Mouse (Mus musculus) forebrain, embryonic 11.5 days (tissue): ENCODE measurements around the gene Ldb1. TPM values are rescaled to one million over a fixed set of nuclear protein-coding genes. Genes with fewer than 3 reads are reported as not detected.

Experiments
- ATAC-seq: fragments of 200-750 bp; cut with Nextera tagmentation; replicated peaks from 2 replicates; pipeline ENCODE4 v1.8.0; 2017; ENCODE audit warnings: moderate TSS enrichment; ENCODE audit not compliant: low FRiP score
- DNase-seq: peaks from one replicate; pipeline ENCODE4 v3.0.0-alpha.2; 2017; ENCODE audit warnings: low spot score
- H3K27ac ChIP-seq: fragments of 300-500 bp; sonication (generic); 2 replicates; pipeline ENCODE4 v1.5.1; 2014; ENCODE audit warnings: low read depth, low read length
- H3K27me3 ChIP-seq: fragments of 300-500 bp; sonication (generic); 2 replicates; pipeline ENCODE4 v1.6.1; 2014; ENCODE audit warnings: mild to moderate bottlenecking, low read length, mixed read lengths; ENCODE audit not compliant: control insufficient read depth, insufficient read depth
- H3K36me3 ChIP-seq: fragments of 300-500 bp; sonication (generic); 2 replicates; pipeline ENCODE4 v1.6.1; 2014; ENCODE audit warnings: mild to moderate bottlenecking, low read length, moderate library complexity, mixed read lengths; ENCODE audit not compliant: control insufficient read depth, insufficient read depth
- H3K4me1 ChIP-seq: fragments of 300-500 bp; sonication (generic); replicated peaks from 2 replicates; pipeline ENCODE4 v1.6.1; 2014; ENCODE audit warnings: low read length, mixed read lengths; ENCODE audit not compliant: control insufficient read depth, insufficient read depth
- H3K4me2 ChIP-seq: fragments of 300-500 bp; sonication (generic); 2 replicates; pipeline ENCODE4 v1.6.1; 2014; ENCODE audit warnings: low read depth, mild to moderate bottlenecking, low read length, moderate library complexity, mixed read lengths; ENCODE audit not compliant: severe bottlenecking
- H3K4me3 ChIP-seq: fragments of 300-500 bp; sonication (generic); 2 replicates; pipeline ENCODE4 v1.5.1; 2014; ENCODE audit warnings: low read depth, low read length
- H3K9ac ChIP-seq: fragments of 300-500 bp; sonication (generic); 2 replicates; pipeline ENCODE4 v1.6.1; 2014; ENCODE audit warnings: low read length
- H3K9me3 ChIP-seq: fragments of 300-500 bp; sonication (generic); 2 replicates; pipeline ENCODE4 v1.6.1; 2016; ENCODE audit warnings: low read length, mixed read lengths; ENCODE audit not compliant: control insufficient read depth
- WGBS: fragments of 180-500 bp; shearing (Covaris S2); extraction: QIAGEN DNeasy Blood & Tissue Kit; methylation state at CpG from one replicate; pipeline ENCODE4 v1.1.7; 2014; 5-methylcytosine and 5-hydroxymethylcytosine counted together
- polyA plus RNA-seq: library from polyadenylated mRNA; unstranded; fragments of >200 nt; fragmentation: Nextera tagmentation; extraction: Ambion mirVana; gene quantifications from 2 replicates; pipeline ENCODE4 v1.2.1, GENCODE M21; 2014

Gene Ldb1
- polyA plus RNA-seq, 1 experiment from 2014 or later, result 104 TPM

- H3K9ac ChIP-seq, result peak overlapping the region; percentile 98
- no peaks in the 10 kb centered on the region for H3K9me3 ChIP-seq
- H3K4me1 ChIP-seq, result peaks cover 30% of the 10 kb centered on the region
- peak overlapping the region; percentile 95 for H3K4me2 ChIP-seq
- H3K4me3 ChIP-seq, result peak overlapping the region; percentile 94
- DNase-seq (no peak), ATAC-seq (no peak)
- peak overlapping the region; percentile 21; the same call in 1 of the 2 replicates for H3K27ac ChIP-seq
- WGBS, result 67% methylated on average over 13 of the region's 13 CpGs
- H3K27me3 ChIP-seq, result no peaks in the 10 kb centered on the region
- peaks cover 39% of the 10 kb centered on the region for H3K36me3 ChIP-seq
Observed at GRCm38 (mm10) chr19:46036477-46037242, 8.4 kb downstream of the Ldb1 start.

- 92% methylated on average over 13 of the region's 13 CpGs for WGBS
- Histone ChIP-seq H3K27ac (no peak overlapping the region), H3K4me3 (no peak overlapping the region), H3K4me1 (peaks cover 24% of the 10 kb centered on the region), H3K9ac (no peak overlapping the region), H3K9me3 (no peaks in the 10 kb centered on the region), H3K36me3 (peaks cover 39% of the 10 kb centered on the region), H3K4me2 (peak overlapping the region; percentile 95; the same call in 1 of the 2 replicates), H3K27me3 (no peaks in the 10 kb centered on the region)
- DNase-seq, result no peak
- ATAC-seq, result no peak
Observed at GRCm38 (mm10) chr19:46035971-46036370, 9.0 kb downstream of the Ldb1 start.

GRCm38 (mm10) chr19:46033911-46034310, 11.1 kb downstream of the Ldb1 start:
- WGBS, result 97% methylated on average over 11 of the region's 11 CpGs
- peaks cover 39% of the 10 kb centered on the region for H3K36me3 ChIP-seq

GRCm38 (mm10) chr19:46032731-46033510, 12.1 kb downstream of the Ldb1 start:
- Histone ChIP-seq H3K9ac (no peak overlapping the region), H3K36me3 (peaks cover 39% of the 10 kb centered on the region)
- WGBS, result 91% methylated on average over 26 of the region's 26 CpGs

More at GRCm38 (mm10) chr19:46033911-46034310, 11.1 kb downstream of the Ldb1 start:
- Histone ChIP-seq H3K9me3 (peaks cover 2% of the 10 kb centered on the region; the same call in 1 of the 2 replicates), H3K4me1 (peaks cover 14% of the 10 kb centered on the region; the same call in 1 of the 2 replicates), H3K27me3 (no peaks in the 10 kb centered on the region), H3K4me2 (no peak overlapping the region), H3K27ac (no peak overlapping the region), H3K9ac (no peak overlapping the region), H3K4me3 (no peak overlapping the region)
- ATAC-seq (no peak), DNase-seq (no peak)

GRCm38 (mm10) chr19:46031689-46032432, 13.2 kb downstream of the Ldb1 start:
- no peak overlapping the region for H3K4me3 ChIP-seq
- peaks cover 6% of the 10 kb centered on the region; the same call in 1 of the 2 replicates for H3K4me1 ChIP-seq
- 75% methylated on average over 9 of the region's 9 CpGs for WGBS
- H3K36me3 ChIP-seq, result peaks cover 39% of the 10 kb centered on the region
- no peaks in the 10 kb centered on the region for H3K27me3 ChIP-seq
- no peak overlapping the region for H3K9ac ChIP-seq
- H3K27ac ChIP-seq, result no peak overlapping the region
- H3K4me2 ChIP-seq, result no peak overlapping the region
- DNase-seq, result no peak
- H3K9me3 ChIP-seq, result peaks cover 2% of the 10 kb centered on the region; the same call in 1 of the 2 replicates
- peak; percentile 38; the same call in 1 of the 2 replicates for ATAC-seq

More at GRCm38 (mm10) chr19:46032731-46033510, 12.1 kb downstream of the Ldb1 start:
- no peak overlapping the region for H3K4me2 ChIP-seq
- no peak overlapping the region for H3K4me3 ChIP-seq
- H3K27ac ChIP-seq, result no peak overlapping the region
- no peak for ATAC-seq
- H3K4me1 ChIP-seq, result peaks cover 14% of the 10 kb centered on the region; the same call in 1 of the 2 replicates
- H3K27me3 ChIP-seq, result no peaks in the 10 kb centered on the region
- peaks cover 2% of the 10 kb centered on the region; the same call in 1 of the 2 replicates for H3K9me3 ChIP-seq
- DNase-seq, result no peak

GRCm38 (mm10) chr19:46030196-46030983, 14.6 kb downstream of the Ldb1 start:
- Histone ChIP-seq H3K27ac (no peak overlapping the region), H3K4me3 (no peak overlapping the region), H3K27me3 (no peaks in the 10 kb centered on the region), H3K9ac (no peak overlapping the region), H3K9me3 (peaks cover 2% of the 10 kb centered on the region; the same call in 1 of the 2 replicates), H3K4me2 (no peak overlapping the region), H3K36me3 (peaks cover 25% of the 10 kb centered on the region), H3K4me1 (no peaks in the 10 kb centered on the region)
- no peak for DNase-seq
- no peak for ATAC-seq
- WGBS, result 94% methylated on average over 10 of the region's 10 CpGs

GRCm38 (mm10) chr19:46029652-46030051, 15.4 kb downstream of the Ldb1 start:
- no peak overlapping the region for H3K4me2 ChIP-seq
- no peaks in the 10 kb centered on the region for H3K27me3 ChIP-seq
- H3K4me3 ChIP-seq, result no peak overlapping the region
- ATAC-seq, result no peak
- H3K9me3 ChIP-seq, result peaks cover 2% of the 10 kb centered on the region; the same call in 1 of the 2 replicates
- H3K9ac ChIP-seq, result no peak overlapping the region
- no peaks in the 10 kb centered on the region for H3K4me1 ChIP-seq
- H3K27ac ChIP-seq, result no peak overlapping the region
- peaks cover 18% of the 10 kb centered on the region for H3K36me3 ChIP-seq
- no peak for DNase-seq
- 84% methylated on average over 1 of the region's 1 CpGs for WGBS
